Mouse (Mus musculus): ENCODE results near the gene Adora2b. TPM values are rescaled to one million over a fixed set of nuclear protein-coding genes. Genes with fewer than 3 reads are reported as not detected.

Gene Adora2b
- total RNA-seq, 2 experiments from 2014 or later, result 0.64 to 1.7 TPM

Other genes starting within 250 kb of the Adora2b start
- gene Zswim7, start 32.4 kb downstream of the Adora2b start, total RNA-seq (2021), result 10 to 100 TPM; 15.5 to 23.9 TPM
- 10 to 100 TPM; 29.0 to 32.6 TPM for gene Ttc19, start 32.5 kb downstream of the Adora2b start, total RNA-seq (2021)
- gene Pigl, start 209.5 kb downstream of the Adora2b start, total RNA-seq (2021), result 1 to 10 TPM; 7.5 to 9.0 TPM
- gene Ncor1, start 209.6 kb downstream of the Adora2b start, total RNA-seq (2021), result 100 to 1,000 TPM; 185 to 200 TPM